Mouse (Mus musculus): Measurements from ENCODE around the gene Chrna4. TPM values are rescaled to one million over a fixed set of nuclear protein-coding genes. Genes with fewer than 3 reads are reported as not detected.

Chrna4 gene
- not detected for polyA plus RNA-seq (2015; fragmentation: Illumina TruSeq; extraction: RNeasy Lipid Tissue Mini Kit (QIAGEN cat#74804); ENCODE audit: insufficient read depth, low read depth, low replicate concordance)

GRCm38 (mm10) chr2:181043437-181043836 is at the start of gene Chrna4:
Chrna4 (minus strand) TSS chr2:181043546.

GRCm38 (mm10) chr2:180986449-180986848 is 56.9 kb downstream of the Chrna4 start, which contains the start of gene Col20a1:
Col20a1 (plus strand) TSS chr2:180986535.

Other genes starting within 250 kb of the Chrna4 start
- gene Ythdf1, start 122.6 kb downstream of the Chrna4 start, polyA plus RNA-seq (2015; fragmentation: Illumina TruSeq; extraction: RNeasy Lipid Tissue Mini Kit (QIAGEN cat#74804); ENCODE audit: insufficient read depth, low read depth, low replicate concordance), result 12.4 TPM
- not detected for gene Birc7, start 114.5 kb downstream of the Chrna4 start, polyA plus RNA-seq (2015; fragmentation: Illumina TruSeq; extraction: RNeasy Lipid Tissue Mini Kit (QIAGEN cat#74804); ENCODE audit: insufficient read depth, low read depth, low replicate concordance)
- 15.9 TPM for gene Nkain4, start 88.8 kb downstream of the Chrna4 start, polyA plus RNA-seq (2015; fragmentation: Illumina TruSeq; extraction: RNeasy Lipid Tissue Mini Kit (QIAGEN cat#74804); ENCODE audit: insufficient read depth, low read depth, low replicate concordance)
- 28.2 TPM for gene Arfgap1, start 76.3 kb downstream of the Chrna4 start, polyA plus RNA-seq (2015; fragmentation: Illumina TruSeq; extraction: RNeasy Lipid Tissue Mini Kit (QIAGEN cat#74804); ENCODE audit: insufficient read depth, low read depth, low replicate concordance)
- 3.2 TPM for gene Col20a1, start 57.0 kb downstream of the Chrna4 start, polyA plus RNA-seq (2015; fragmentation: Illumina TruSeq; extraction: RNeasy Lipid Tissue Mini Kit (QIAGEN cat#74804); ENCODE audit: insufficient read depth, low read depth, low replicate concordance)
- 0.20 TPM for gene Kcnq2, start 91.8 kb upstream of the Chrna4 start, polyA plus RNA-seq (2015; fragmentation: Illumina TruSeq; extraction: RNeasy Lipid Tissue Mini Kit (QIAGEN cat#74804); ENCODE audit: insufficient read depth, low read depth, low replicate concordance)
- 1.8 TPM for gene Eef1a2, start 113.5 kb upstream of the Chrna4 start, polyA plus RNA-seq (2015; fragmentation: Illumina TruSeq; extraction: RNeasy Lipid Tissue Mini Kit (QIAGEN cat#74804); ENCODE audit: insufficient read depth, low read depth, low replicate concordance)
- 43.4 TPM for gene Ppdpf, start 143.7 kb upstream of the Chrna4 start, polyA plus RNA-seq (2015; fragmentation: Illumina TruSeq; extraction: RNeasy Lipid Tissue Mini Kit (QIAGEN cat#74804); ENCODE audit: insufficient read depth, low read depth, low replicate concordance)
- gene Ptk6, start 159.2 kb upstream of the Chrna4 start, polyA plus RNA-seq (2015; fragmentation: Illumina TruSeq; extraction: RNeasy Lipid Tissue Mini Kit (QIAGEN cat#74804); ENCODE audit: insufficient read depth, low read depth, low replicate concordance), result 0.22 TPM
- gene Srms, start 169.6 kb upstream of the Chrna4 start, polyA plus RNA-seq (2015; fragmentation: Illumina TruSeq; extraction: RNeasy Lipid Tissue Mini Kit (QIAGEN cat#74804); ENCODE audit: insufficient read depth, low read depth, low replicate concordance), result not detected
- gene Fndc11, start 176.5 kb upstream of the Chrna4 start, polyA plus RNA-seq (2015; fragmentation: Illumina TruSeq; extraction: RNeasy Lipid Tissue Mini Kit (QIAGEN cat#74804); ENCODE audit: insufficient read depth, low read depth, low replicate concordance), result not detected
- gene Helz2, start 198.5 kb upstream of the Chrna4 start, polyA plus RNA-seq (2015; fragmentation: Illumina TruSeq; extraction: RNeasy Lipid Tissue Mini Kit (QIAGEN cat#74804); ENCODE audit: insufficient read depth, low read depth, low replicate concordance), result 6.5 TPM
- gene Gmeb2, start 244.5 kb upstream of the Chrna4 start, polyA plus RNA-seq (2015; fragmentation: Illumina TruSeq; extraction: RNeasy Lipid Tissue Mini Kit (QIAGEN cat#74804); ENCODE audit: insufficient read depth, low read depth, low replicate concordance), result 11.1 TPM

Measured in pancreas, adult 10 weeks (tissue).